Mouse (Mus musculus) retina, embryonic 14.5 days (tissue): ENCODE measurements around the gene Abi3bp.

Source experiments
- DNase-seq: peaks from one replicate; pipeline ENCODE4 v3.0.0-alpha.2; 2015; ENCODE audit warnings: low spot score

Abi3bp gene

DNA sequence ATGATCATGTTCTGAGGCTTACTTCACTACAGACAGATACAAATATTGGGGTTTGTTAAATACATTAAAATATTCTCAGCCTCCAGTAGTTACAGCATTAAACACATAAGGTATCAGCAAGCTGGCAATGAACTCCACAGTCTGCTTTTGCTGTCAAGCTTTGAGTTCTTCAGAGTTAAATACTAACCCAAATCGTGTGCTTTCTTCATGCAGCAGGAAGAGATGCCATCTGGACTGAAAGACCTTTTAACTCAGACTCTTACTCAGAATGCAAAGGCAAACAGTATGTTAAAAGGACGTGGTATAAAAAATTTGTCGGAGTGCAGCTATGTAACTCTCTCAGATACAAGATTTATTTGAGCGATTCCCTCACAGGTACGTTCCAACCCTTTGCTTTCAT lies 209.1 kb downstream of the Abi3bp start:
- DNase-seq = no peak

DNA sequence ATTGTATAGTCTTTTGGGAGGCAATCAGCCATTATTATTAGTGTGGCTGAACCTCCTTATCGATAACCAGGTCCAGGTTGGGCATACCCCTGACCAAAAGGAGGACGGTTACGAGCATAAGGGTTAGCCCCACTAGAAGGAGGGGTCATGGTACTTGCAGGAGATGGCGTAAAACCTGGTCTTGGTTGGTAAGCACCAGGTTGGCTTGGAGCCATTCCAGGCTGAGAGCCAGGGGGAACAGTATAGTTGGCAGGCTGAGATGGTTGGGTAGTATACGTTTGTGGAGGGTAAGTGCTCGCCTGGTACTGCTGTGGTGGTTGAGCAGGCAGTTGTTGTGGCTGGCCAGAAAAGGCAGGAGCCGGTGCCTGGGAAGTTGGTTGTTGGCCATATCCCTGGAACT lies 213.0 kb downstream of the Abi3bp start:
- DNase-seq = no peak

DNA sequence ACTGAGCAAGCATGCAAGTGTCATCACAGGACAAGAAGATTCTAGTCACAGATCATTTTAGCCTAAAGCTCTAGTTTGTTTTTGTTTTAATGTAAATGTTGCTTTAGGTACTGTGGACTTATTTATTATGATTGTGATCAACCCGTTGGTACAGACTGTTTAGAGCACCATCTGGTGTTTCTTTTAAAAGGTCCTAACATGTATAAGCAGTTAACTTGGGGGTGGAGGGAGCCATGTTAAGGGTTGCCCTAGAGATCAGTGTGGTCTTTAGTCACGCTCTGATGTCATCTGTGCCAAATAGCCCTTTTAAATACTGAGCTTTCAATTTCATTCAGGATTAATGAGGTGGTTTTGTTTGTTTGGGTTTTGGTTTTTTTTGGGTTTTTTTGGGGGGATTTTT lies 218.8 kb downstream of the Abi3bp start:
- DNase-seq = no peak

DNA sequence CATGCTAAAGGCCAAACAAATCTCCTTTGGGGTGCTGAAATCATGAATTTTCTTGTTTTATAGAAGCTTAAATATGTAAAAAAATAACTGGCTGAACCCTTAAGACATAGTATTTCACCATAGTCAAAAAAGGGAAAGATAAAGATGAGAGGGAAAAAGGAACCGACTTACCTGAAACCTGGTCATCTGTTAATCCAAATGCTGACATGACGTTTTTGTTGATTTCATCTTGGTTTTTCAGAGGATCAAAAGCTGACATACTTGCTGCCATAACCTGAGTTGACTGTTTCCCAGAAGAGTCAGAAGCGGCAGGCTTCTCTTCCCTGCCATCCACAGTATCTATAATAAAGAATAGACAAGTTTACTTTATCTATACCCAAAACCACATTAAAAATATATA lies 223.2 kb downstream of the Abi3bp start:
- no peak for DNase-seq

DNA sequence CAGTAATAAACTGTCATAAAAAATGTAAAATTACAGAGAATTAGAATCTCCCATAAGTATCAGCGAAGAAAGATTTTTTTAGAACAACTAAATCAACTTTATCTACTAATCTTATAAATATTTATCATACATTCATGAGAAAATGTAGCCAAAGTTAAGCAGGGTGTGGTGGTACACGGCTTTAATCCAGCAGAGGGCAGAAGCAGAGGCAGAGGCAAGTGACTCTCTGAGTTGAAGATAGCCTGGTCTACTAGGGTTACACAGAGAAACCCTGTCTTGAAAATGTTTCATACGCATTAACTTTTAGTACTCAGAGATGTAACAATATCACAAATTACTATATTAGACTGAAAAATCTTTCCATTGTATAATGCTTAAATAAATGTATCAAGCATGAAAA lies 228.1 kb downstream of the Abi3bp start:
- no peak for DNase-seq

DNA sequence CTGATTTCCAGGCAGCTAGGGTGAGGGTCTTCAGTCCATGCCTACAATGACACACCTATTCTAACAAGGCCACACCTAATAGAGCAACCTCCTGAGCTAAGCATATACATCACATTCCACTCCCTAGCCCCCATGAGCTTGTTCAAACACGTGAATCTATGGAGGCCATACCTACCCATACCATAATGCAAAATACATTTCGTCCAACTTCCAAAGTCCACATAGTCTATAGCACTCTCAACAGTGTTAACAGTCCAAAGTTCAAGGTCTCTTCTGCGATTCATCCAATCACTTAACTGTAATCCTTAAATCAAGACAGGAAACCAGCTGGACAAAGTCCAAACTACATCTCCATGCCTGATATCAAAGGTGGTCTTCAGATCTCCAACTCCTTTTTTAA lies 232.4 kb downstream of the Abi3bp start:
- no peak for DNase-seq

DNA sequence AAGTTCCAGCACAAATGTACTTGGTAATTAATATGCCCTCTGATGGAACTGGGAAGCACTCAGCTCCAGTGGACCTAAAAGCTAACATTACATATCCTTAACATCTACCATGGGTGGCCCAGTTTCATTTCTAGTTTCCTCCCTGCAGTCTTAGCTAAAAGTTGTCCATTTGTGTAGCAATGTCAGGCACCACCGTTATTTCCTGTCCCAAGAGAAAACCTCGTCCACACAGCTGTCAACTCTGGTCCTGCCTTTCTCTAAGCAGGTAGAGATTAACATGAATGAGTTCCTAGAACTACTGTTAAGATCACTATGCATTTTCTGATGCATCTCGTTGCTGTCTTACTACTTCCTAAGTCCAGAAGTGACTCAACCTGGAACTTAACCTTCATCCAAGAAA lies 237.9 kb downstream of the Abi3bp start:
- DNase-seq = no peak

DNA sequence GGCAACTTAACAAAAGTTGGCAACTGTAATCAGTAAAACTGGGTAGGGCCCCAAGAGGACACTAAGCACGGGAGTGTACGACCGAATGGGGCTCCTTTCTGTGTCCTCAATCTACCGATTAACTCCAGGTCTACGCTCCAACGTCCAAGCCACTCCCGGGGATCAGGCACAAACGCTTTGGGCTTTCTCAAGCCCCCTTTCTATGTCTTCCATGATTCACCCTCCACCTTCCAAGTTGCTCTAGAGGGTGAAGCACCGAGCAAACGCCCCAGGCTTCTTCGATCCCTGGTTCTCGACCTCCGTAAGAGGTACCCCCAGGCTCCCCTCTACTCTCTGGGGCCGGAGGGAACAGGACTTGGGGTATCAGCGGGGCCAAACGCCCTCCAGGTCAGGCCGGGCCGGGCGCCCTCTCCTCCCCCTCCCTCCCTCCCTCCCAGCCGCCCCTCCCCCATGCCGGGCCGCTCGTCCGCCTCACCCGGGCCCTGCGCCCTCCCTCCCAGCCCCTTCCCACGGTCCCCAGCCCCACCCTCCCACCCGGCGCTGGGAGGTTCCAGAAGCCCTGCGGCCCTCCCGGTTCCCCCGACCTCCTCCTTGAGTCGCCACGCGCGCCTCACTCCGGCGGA lies 239.0 kb downstream of the Abi3bp start:
- DNase-seq = no peak

DNA sequence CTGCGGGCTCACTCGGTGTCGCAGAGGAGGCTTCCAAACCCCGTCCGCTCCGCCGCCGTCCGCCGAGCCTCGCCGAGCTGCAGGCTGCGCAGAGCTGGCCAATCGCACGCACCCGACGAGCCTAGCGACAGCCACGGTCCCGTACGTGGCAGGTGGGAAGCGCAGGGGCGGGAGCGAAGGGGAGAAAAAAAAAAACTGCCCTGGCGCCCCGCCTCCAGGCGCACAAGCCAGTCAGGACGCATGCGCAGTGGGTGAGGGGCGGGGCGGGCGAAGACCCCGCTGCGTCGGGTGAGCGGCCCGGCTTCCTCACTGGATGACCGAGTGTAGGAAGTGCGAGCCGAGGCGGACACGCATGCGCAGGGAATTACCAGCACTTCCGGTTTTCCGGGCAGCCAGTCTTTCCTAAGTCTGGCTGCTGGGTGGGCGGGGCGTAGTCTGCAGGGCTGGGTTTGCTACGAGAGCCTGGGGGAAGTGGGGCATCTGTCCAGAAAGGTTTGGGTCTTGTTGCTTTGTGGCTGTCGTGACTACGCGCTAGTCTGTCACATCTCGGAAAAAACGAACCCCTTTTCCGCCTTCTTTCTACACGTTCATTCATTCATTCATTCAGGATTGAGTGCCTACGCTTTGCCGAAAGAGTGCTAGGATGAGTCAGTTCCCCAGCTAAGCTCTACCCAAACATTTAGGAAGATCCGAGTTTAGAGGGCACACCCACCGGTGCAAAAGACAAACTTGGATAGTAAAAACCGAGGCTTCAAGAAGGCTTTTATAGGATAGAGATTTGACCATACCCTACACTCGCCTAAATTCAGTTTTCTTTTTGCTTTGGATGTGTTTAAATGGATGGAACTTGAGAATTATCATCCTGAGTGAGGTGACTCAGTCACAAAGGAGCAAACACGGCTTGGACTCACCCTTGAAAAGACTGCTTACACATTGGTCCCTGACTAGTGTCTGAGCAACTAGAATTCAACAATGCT lies 239.8 kb downstream of the Abi3bp start, which contains the start of gene Tfg:
TSS of gene Tfg (minus strand) at position 227 of the 977 bp plus-strand sequence.
- peak; percentile 100 for DNase-seq

DNA sequence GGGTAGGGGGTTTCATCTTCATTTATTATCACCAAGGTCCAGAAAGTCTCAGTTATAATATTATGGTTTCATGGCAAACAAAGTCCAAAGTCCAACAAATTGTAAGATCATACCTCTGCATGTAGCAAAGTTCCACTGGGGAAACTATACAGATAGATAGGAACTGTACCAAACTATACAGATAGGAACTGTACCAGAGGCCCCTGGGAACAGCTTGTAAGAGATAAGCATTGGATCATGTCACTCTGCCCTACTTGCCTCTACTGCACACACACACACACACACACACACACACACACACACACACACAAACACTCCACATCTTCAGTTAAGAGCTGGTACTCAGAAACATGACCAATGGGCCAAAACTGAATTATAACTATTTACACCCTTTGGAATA lies 241.4 kb downstream of the Abi3bp start:
- no peak for DNase-seq

DNA sequence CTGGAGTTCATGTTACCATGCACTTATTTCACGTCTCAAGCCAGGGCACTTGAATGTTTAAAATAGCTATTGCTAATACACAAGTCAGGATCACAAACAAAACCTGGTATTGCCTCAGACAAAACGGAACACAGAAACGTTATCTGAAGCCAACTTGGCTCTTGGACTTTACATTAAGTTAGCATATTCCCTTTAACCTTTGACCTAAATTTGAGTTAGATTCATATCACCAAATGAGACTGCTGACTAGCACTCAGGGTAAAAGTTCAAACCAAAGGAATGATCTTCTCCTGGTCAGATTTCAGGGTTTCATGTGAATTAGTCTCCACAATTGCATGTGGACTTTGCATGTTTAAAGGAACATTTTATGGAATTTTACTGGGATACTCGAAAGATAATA lies 244.7 kb downstream of the Abi3bp start:
- DNase-seq = no peak

DNA sequence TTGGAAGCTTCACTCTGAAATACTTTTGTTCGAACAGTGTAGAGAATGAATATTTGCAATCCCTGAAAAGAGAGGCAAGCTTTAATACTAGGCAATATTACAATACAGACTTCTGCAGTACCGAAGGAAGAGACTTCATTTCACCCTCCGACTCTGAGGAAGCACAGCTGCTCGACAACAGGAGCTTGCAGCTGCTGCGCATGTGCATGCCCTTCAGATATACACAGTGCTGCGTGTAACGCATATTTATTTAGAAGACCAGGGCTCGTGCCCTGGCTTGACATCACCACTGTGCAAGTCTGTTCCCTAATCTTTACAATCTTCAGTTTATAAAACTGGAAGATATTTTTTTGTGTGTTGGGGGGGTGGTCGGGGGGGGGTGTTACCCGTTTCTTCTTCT lies 247.2 kb downstream of the Abi3bp start:
- DNase-seq = no peak

DNA sequence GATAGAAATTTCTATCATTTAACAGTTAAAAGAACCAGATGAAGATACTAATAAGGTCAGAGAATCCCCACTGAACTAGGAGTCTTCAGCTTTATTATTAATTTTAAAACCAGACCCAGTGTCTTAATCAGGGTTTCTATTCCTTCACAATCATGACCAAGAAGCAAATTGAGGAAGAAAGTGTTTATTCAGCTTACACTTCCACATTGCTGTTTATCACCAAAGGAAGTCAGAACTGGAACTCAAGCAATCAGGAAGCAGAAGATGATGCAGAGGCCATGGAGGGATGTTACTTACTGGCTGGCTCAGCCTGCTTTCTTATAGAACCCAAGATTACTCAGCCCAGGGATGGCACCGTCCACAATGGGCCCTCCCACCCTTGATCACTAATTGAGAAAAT lies 251.4 kb downstream of the Abi3bp start:
- no peak for DNase-seq
